Mouse (Mus musculus): ENCODE measurements around the gene Farp1.

DNA sequence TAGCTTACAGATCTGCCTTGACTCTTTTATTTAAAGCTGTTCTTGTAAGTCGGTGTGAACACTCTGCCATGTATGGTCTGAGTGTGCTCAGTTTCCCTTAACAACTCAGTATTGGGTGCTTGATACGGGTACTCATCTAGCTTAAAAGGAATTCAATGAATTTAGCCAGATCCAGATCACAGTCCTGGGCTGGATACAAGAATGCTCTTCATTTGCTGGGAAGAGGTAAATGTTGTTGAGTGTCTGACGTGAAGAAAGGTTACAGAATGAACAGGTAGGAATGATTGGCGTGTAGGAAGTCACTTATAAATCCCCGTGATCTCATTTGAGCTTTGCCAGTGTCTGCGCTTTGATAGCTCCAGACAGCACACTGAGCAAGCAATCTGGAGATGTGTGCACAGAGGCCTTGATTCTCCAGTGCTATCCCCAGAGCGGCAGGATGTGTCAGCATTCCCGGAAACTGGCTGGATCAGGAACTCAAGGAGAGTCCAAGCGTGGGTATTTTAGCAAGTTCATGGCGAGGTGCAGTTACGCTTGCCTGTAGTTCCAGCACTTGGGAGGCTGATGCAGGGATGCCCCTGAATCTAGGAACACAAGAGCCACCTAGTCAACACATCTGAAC, 179.7 kb downstream of the Farp1 start:
- TF ChIP-seq POLR2A (IDR thresholded peaks at IDR 0.05; ENCODE audit: borderline replicate concordance, extremely low read depth, insufficient read depth, insufficient read length, poor library complexity, severe bottlenecking) (no peak), CTCF (IDR thresholded peaks at IDR 0.05; ENCODE audit: borderline replicate concordance, extremely low read depth, insufficient read depth, insufficient read length) (no peak)
